In genomic region chr7:141772058-141772557, GRCm38 (mm10) we compare ENCODE assay signal across 25 mouse cellular contexts. TPM values are rescaled to one million over a fixed set of nuclear protein-coding genes. Genes with fewer than 3 reads are reported as not detected.
DNase-seq lines count a peak whose midpoint lies in the region; ATAC-seq and TF ChIP-seq lines count a peak whose summit lies in the region.
"Had no signal": no experiment of that assay in that cellular context is flagged by ENCODE, and none has a peak within 500 bp of the region (broad histone marks: within the 10 kb centered on the region; RNA-seq: fewer than 3 reads in every experiment).

No protein-coding gene starts in this region.

- no peak for TF ChIP-seq CTCF in bone marrow, adult 2 months (IDR thresholded peaks at IDR 0.05; ENCODE audit: control insufficient read depth, insufficient read depth, low read length)
- TF ChIP-seq CTCF in liver, postnatal 0 days (IDR thresholded peaks at IDR 0.05; ENCODE audit: low read depth) = no peak

- ATAC-seq in liver, embryonic 13.5 days (ENCODE audit: low read depth) = no peak
- ATAC-seq in liver, postnatal 0 days = no peak
- ATAC-seq: activated CD4-positive, CD25-positive, alpha-beta regulatory T cell, adult 4 months; forebrain, embryonic 15.5 days; inflammation-experienced regulatory T-cells, adult 6 months; midbrain, embryonic 16.5 days had no signal

- H3K9ac ChIP-seq in liver, embryonic 13.5 days = peak overlapping the region; percentile 74
- no peak overlapping the region for H3K9ac ChIP-seq in liver, postnatal 0 days (replicated peaks)
- H3K9ac ChIP-seq: forebrain, embryonic 15.5 days; kidney, embryonic 15.5 days; limb, embryonic 12.5 days; neural tube, embryonic 15.5 days had no signal

- DNase-seq in liver, embryonic 13.5 days = no peak
- DNase-seq in liver (no peak), R1 (ENCODE audit: low read depth, low spot score) (peak; percentile 33)
- DNase-seq in liver, postnatal 0 days = no peak
- DNase-seq in adrenal gland, postnatal 10 days = no peak
- DNase-seq in adrenal gland, postnatal 25 days = no peak
- DNase-seq: adrenal gland, postnatal 14 days; cerebellum, adult 18-20 months; cerebellum, postnatal 36 days; lung, postnatal 10 days; thymus, postnatal 4 days had no signal

- TF ChIP-seq POLR2A in bone marrow, adult 2 months (IDR thresholded peaks at IDR 0.05; ENCODE audit: borderline replicate concordance, control insufficient read depth, low read depth, low read length) = no peak

- no peaks in the 10 kb centered on the region for H3K9me3 ChIP-seq in liver, embryonic 13.5 days (replicated peaks)
- peaks cover 3% of the 10 kb centered on the region; the same call in 1 of the 2 replicates for H3K9me3 ChIP-seq in liver, postnatal 0 days (ENCODE audit: low read length)
- H3K9me3 ChIP-seq: forebrain, embryonic 15.5 days; heart, embryonic 10.5 days; kidney, embryonic 15.5 days; limb, embryonic 12.5 days; neural tube, embryonic 15.5 days had no signal

- peaks cover 71% of the 10 kb centered on the region for H3K4me1 ChIP-seq in liver, embryonic 13.5 days (replicated peaks)
- peaks cover 11% of the 10 kb centered on the region for H3K4me1 ChIP-seq in bone marrow, adult 2 months (ENCODE audit: control insufficient read depth, insufficient read depth, low read length)
- H3K4me1 ChIP-seq in liver, postnatal 0 days (ENCODE audit: insufficient read depth) = peaks cover 32% of the 10 kb centered on the region
- H3K4me1 ChIP-seq: kidney, embryonic 15.5 days; neural tube, embryonic 15.5 days had no signal

- peaks cover 25% of the 10 kb centered on the region for H3K27me3 ChIP-seq in liver, embryonic 13.5 days
- H3K27me3 ChIP-seq in liver, postnatal 0 days (ENCODE audit: insufficient read depth, low read length) = no peaks in the 10 kb centered on the region
- H3K27me3 ChIP-seq: forebrain, embryonic 15.5 days; kidney, embryonic 15.5 days; limb, embryonic 12.5 days; neural tube, embryonic 15.5 days had no signal

- H3K27ac ChIP-seq in liver, embryonic 13.5 days = peak overlapping the region; percentile 90
- peak overlapping the region; percentile 74 for H3K27ac ChIP-seq in bone marrow, adult 2 months (ENCODE audit: control insufficient read depth, insufficient read depth, low read depth, low read length, poor library complexity)
- H3K27ac ChIP-seq in liver, postnatal 0 days (ENCODE audit: low read depth) = no peak overlapping the region
- H3K27ac ChIP-seq: forebrain, embryonic 15.5 days; kidney, embryonic 15.5 days; limb, embryonic 12.5 days; neural tube, embryonic 15.5 days had no signal

- H3K4me2 ChIP-seq in liver, embryonic 13.5 days = peak overlapping the region; percentile 72; the same call in 1 of the 2 replicates
- peak overlapping the region; percentile 64; the same call in 1 of the 2 replicates for H3K4me2 ChIP-seq in liver, postnatal 0 days (ENCODE audit: low read depth, low read length)
- H3K4me2 ChIP-seq: forebrain, embryonic 15.5 days; kidney, embryonic 15.5 days; limb, embryonic 12.5 days; neural tube, embryonic 15.5 days had no signal

- no peak for TF ChIP-seq EP300 in liver, postnatal 0 days (IDR thresholded peaks at IDR 0.05; ENCODE audit: low read depth)

- WGBS in liver, embryonic 13.5 days (ENCODE audit: insufficient replicate concordance) = 42% methylated on average over 1 of the region's 1 CpGs
- 63% methylated on average over 1 of the region's 1 CpGs for WGBS in bone marrow, adult 2 months
- 58% methylated on average over 1 of the region's 1 CpGs for WGBS in liver, postnatal 0 days (ENCODE audit: insufficient replicate concordance)

- no peak overlapping the region for H3K4me3 ChIP-seq in liver, embryonic 13.5 days (replicated peaks)
- H3K4me3 ChIP-seq in bone marrow, adult 2 months (replicated peaks; ENCODE audit: control insufficient read depth, low read depth, low read length) = no peak overlapping the region
- H3K4me3 ChIP-seq in liver, postnatal 0 days (ENCODE audit: low read depth, low read length) = no peak overlapping the region
- H3K4me3 ChIP-seq: forebrain, embryonic 15.5 days; heart, embryonic 10.5 days; kidney, embryonic 15.5 days; limb, embryonic 12.5 days; neural tube, embryonic 15.5 days had no signal

- H3K36me3 ChIP-seq in liver, embryonic 13.5 days = no peaks in the 10 kb centered on the region
- H3K36me3 ChIP-seq in liver, postnatal 0 days (replicated peaks; ENCODE audit: insufficient read depth, low read length) = no peaks in the 10 kb centered on the region
- H3K36me3 ChIP-seq: forebrain, embryonic 15.5 days; heart, embryonic 10.5 days; kidney, embryonic 15.5 days; limb, embryonic 12.5 days; neural tube, embryonic 15.5 days had no signal

RNA-seq across cellular contexts. Expression of gene Muc5ac, which starts 16.7 kb away (rescaled TPM):
- polyA plus RNA-seq in liver, embryonic 13.5 days (2015; fragmentation: Nextera tagmentation; extraction: Ambion mirVana) = not detected in 2 replicates
- not detected in 2 replicates for polyA plus RNA-seq in bone marrow, adult 2 months (2011; ENCODE audit: insufficient read depth, insufficient read length, low replicate concordance, missing spikeins)
- not detected in 2 replicates for polyA plus RNA-seq in liver, postnatal 0 days (2015; fragmentation: Nextera tagmentation; extraction: Ambion mirVana)
- not detected for total RNA-seq in adrenal gland, postnatal 10 days (2021)
- not detected in 2 replicates for total RNA-seq in adrenal gland, postnatal 25 days (2021)
- total RNA-seq: adrenal gland, postnatal 14 days; gastrocnemius, adult 18-20 months; layer of hippocampus, postnatal 14 days; megakaryocyte progenitor cell, adult 5-6 weeks had no signal
- polyA plus RNA-seq: activated CD4-positive, CD25-positive, alpha-beta regulatory T cell, adult 4 months; forebrain, embryonic 15.5 days; heart, embryonic 10.5 days; heart, postnatal 0 days; hindbrain, embryonic 11.5 days; inflammation-experienced regulatory T-cells, adult 6 months; kidney, embryonic 15.5 days; limb, embryonic 12.5 days; midbrain, embryonic 16.5 days; neural tube, embryonic 15.5 days had no signal
